Mouse (Mus musculus): ENCODE measurements around the gene Dus2.

Gene Dus2

GRCm38 (mm10) chr8:106075863-106076174 is 84.7 kb downstream of the Dus2 start:
- no peak for ATAC-seq (ENCODE audit: low TSS enrichment)

DNA sequence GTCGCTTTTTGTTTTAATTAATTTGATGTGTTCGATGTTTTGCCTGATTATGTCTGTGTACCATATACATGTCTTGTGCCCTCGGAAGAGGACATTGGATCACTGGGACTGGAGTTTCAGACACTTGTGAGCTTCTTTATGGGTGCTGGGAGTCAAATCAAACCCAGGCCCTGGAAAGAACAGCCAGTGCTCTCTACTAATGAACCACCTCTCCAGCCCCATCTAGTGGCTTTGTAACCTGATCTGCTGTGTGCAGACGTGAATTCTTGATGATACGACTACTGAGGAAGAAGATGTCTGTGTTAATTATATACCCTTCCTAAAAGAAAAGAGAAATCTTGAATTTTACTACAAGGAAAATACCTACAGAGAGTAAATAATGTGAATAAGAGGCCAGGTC is 85.5 kb downstream of the Dus2 start:
- ATAC-seq (ENCODE audit: low TSS enrichment): peak; percentile 66; the same call in 1 of the 2 replicates

- ATAC-seq (ENCODE audit: low TSS enrichment): no peak
Observed at GRCm38 (mm10) chr8:106077452-106078067, 86.4 kb downstream of the Dus2 start.

DNA sequence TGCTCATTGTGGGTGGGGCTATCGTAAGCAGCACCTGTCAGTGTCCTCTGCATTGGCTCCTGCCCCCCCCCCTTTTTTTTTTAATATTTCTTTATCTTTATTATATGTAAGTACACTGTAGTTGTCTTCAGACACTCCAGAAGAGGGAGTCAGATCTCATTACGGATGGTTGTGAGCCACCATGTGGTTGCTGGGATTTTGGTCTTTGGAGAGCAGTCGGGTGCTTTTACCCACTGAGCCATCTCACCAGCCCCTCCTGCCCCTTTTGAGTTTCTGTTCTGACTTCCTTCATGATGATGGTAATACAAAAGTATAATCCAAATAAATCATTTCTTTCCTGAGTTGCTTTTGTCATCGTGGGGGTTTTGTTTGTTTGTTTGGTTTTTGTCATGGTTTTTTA is 111.2 kb downstream of the Dus2 start:
- ATAC-seq (ENCODE audit: low TSS enrichment): no peak

All from frontal cortex, adult (tissue).